Mouse (Mus musculus) 416B (cell line): ENCODE results near the gene Fam167b.

Source experiments
- DNase-seq: peaks from one replicate; pipeline ENCODE4 v3.0.0; 2011; ENCODE audit warnings: low read depth

The Fam167b gene

GRCm38 (mm10) chr4:129608426-129609025 lies 30.2 kb upstream of the Fam167b start:
- DNase-seq = peak; percentile 89

- DNase-seq = peak; percentile 86
These were observed 22.1 kb upstream of the Fam167b start, which contains the start of the genes Eif3i and Tmem234 for GRCm38 (mm10) chr4:129600233-129601158. Gene Eif3i (minus strand): TSS chr4:129600648. Gene Tmem234 (plus strand): TSS chr4:129600668.

GRCm38 (mm10) chr4:129588865-129589264 lies 10.5 kb upstream of the Fam167b start:
- DNase-seq = no peak

- DNase-seq = no peak
These were observed 8.6 kb upstream of the Fam167b start for GRCm38 (mm10) chr4:129586943-129587342.

- no peak for DNase-seq
These were observed 7.4 kb upstream of the Fam167b start for GRCm38 (mm10) chr4:129585773-129586172.

GRCm38 (mm10) chr4:129584884-129585608 lies 6.7 kb upstream of the Fam167b start:
- DNase-seq = peak; percentile 88

GRCm38 (mm10) chr4:129584370-129584769 lies 6.0 kb upstream of the Fam167b start:
- peak; percentile 23 for DNase-seq

- DNase-seq = peak; percentile 47
These were observed 3.9 kb upstream of the Fam167b start for GRCm38 (mm10) chr4:129582251-129582650.

- DNase-seq = peak; percentile 23
These were observed 2.0 kb upstream of the Fam167b start for GRCm38 (mm10) chr4:129580347-129580746.

GRCm38 (mm10) chr4:129577688-129578087 lies 661 bp downstream of the Fam167b start:
- no peak for DNase-seq

GRCm38 (mm10) chr4:129576863-129577491 lies 1.4 kb downstream of the Fam167b start:
- DNase-seq = peak; percentile 61

- DNase-seq = peak; percentile 80
These were observed 3.0 kb downstream of the Fam167b start for GRCm38 (mm10) chr4:129575171-129575844.

- DNase-seq = no peak
These were observed 4.9 kb downstream of the Fam167b start, which contains the start of gene Lck for GRCm38 (mm10) chr4:129573430-129573829. Gene Lck (minus strand): TSS chr4:129573641.

GRCm38 (mm10) chr4:129573093-129573370 lies 5.3 kb downstream of the Fam167b start:
- no peak for DNase-seq

- DNase-seq = no peak
These were observed 5.9 kb downstream of the Fam167b start for GRCm38 (mm10) chr4:129572236-129573092.

- no peak for DNase-seq
These were observed 6.7 kb downstream of the Fam167b start for GRCm38 (mm10) chr4:129571551-129572084.

GRCm38 (mm10) chr4:129570028-129570427 lies 8.3 kb downstream of the Fam167b start:
- no peak for DNase-seq

GRCm38 (mm10) chr4:129568366-129568765 lies 10.0 kb downstream of the Fam167b start:
- DNase-seq = no peak

- DNase-seq = no peak
These were observed 13.2 kb downstream of the Fam167b start for GRCm38 (mm10) chr4:129565139-129565538.

- no peak for DNase-seq
These were observed 14.6 kb downstream of the Fam167b start for GRCm38 (mm10) chr4:129563718-129564117.
